Mouse (Mus musculus) thymus, adult 2 months (tissue): ENCODE results near the gene Zfp553. TPM values are rescaled to one million over a fixed set of nuclear protein-coding genes. Genes with fewer than 3 reads are reported as not detected.

ENCODE experiments used
- DNase-seq: peaks from one replicate; pipeline ENCODE4 v3.0.0; 2021
- H3K27ac ChIP-seq: fragments of 200-500 bp; 2 replicates; pipeline ENCODE4 v1.5.1; 2012; ENCODE audit warnings: low read length, control low read depth; ENCODE audit not compliant: control insufficient read depth, insufficient read depth
- H3K27me3 ChIP-seq: fragments of 200-500 bp; 2 replicates; pipeline ENCODE4 v1.6.1; 2012; ENCODE audit warnings: mild to moderate bottlenecking, low read length, moderate library complexity, mixed read lengths; ENCODE audit not compliant: control insufficient read depth, insufficient read depth
- H3K36me3 ChIP-seq: fragments of 200-500 bp; 2 replicates; pipeline ENCODE4 v1.6.1; 2012; ENCODE audit warnings: mild to moderate bottlenecking, low read length, moderate library complexity; ENCODE audit not compliant: control insufficient read depth, insufficient read depth
- H3K4me1 ChIP-seq: fragments of 200-500 bp; replicated peaks from 2 replicates; pipeline ENCODE4 v1.6.1; 2012; ENCODE audit warnings: low read length; ENCODE audit not compliant: control insufficient read depth, insufficient read depth
- H3K4me3 ChIP-seq: fragments of 200-500 bp; 2 replicates; pipeline ENCODE4 v1.5.1; 2012; ENCODE audit warnings: mild to moderate bottlenecking, low read length, control low read depth, moderate library complexity; ENCODE audit not compliant: control insufficient read depth, insufficient read depth
- CTCF ChIP-seq: fragments of 200-500 bp; IDR thresholded peaks from 2 replicates; pipeline ENCODE4 v1.5.1; 2012; ENCODE audit warnings: mild to moderate bottlenecking, control low read depth, low read length, moderate library complexity, borderline replicate concordance; ENCODE audit not compliant: control insufficient read depth, poor library complexity, insufficient read depth; ENCODE audit errors: extremely low read depth
- POLR2A ChIP-seq: fragments of 200-500 bp; IDR thresholded peaks from 2 replicates; pipeline ENCODE4 v1.6.1; 2012; ENCODE audit warnings: mild to moderate bottlenecking, low read length, control low read depth, moderate library complexity; ENCODE audit not compliant: control insufficient read depth, poor library complexity, insufficient read depth; ENCODE audit errors: extremely low read depth
- WGBS: fragments of 180-500 bp; shearing (Covaris S2); methylation state at CpG from one replicate; pipeline ENCODE4 v1.1.7; 2018; 5-methylcytosine and 5-hydroxymethylcytosine counted together
- polyA plus RNA-seq: library from polyadenylated mRNA; depleted of rRNA; stranded (reverse); fragments of >200 nt; gene quantifications from 2 replicates; pipeline ENCODE4 v1.2.3, GENCODE M21; 2012

Gene Zfp553
- polyA plus RNA-seq, 1 experiment, result 30.4 TPM

DNA sequence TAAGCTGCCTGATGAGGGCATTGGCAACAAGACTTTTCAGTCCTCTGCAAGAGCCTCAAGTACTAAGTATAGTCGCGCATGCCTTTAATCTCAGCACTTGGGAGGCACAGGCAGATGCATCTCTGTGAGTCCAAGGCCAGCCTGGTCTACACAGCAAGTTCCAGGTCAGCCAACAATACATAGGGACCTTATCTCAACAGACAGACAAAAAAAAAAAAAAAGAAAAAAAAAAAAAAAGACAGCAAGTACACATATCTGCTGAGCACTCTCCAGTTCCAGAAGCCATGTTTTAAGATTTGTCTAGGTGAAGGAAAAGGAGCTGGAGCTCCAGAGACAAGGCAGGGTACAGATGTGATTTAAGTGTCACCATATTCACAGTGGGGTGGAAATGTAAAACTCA is 23.1 kb downstream of the Zfp553 start:
- Histone ChIP-seq H3K27me3 (no peaks in the 10 kb centered on the region), H3K36me3 (no peaks in the 10 kb centered on the region), H3K27ac (no peak overlapping the region), H3K4me1 (peaks cover 10% of the 10 kb centered on the region), H3K4me3 (no peak overlapping the region)
- no peak for DNase-seq
- WGBS, result 95% methylated on average over 2 of the region's 2 CpGs
- no peak for TF ChIP-seq CTCF
- TF ChIP-seq POLR2A, result no peak

DNA sequence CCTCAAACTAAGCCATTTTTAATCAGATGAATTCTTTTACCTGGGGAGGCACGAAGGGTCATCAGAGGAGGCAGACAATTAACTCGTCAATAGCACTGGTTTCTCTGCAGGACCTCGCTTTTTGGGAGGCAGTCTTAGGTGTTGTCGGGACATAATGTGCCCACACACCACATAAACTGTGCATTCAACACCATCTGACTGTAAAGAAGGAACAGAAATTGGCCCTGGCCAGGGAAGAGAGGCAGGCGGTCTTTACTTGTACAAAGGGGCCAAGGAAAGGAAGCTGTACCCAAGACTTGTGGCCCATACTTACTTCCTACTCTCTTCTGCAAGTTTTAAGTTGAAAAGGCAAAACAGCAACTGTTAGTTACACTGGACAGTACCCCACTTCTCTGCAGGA is 23.7 kb downstream of the Zfp553 start:
- Histone ChIP-seq H3K27me3 (no peaks in the 10 kb centered on the region), H3K36me3 (no peaks in the 10 kb centered on the region), H3K27ac (no peak overlapping the region), H3K4me3 (no peak overlapping the region), H3K4me1 (peaks cover 10% of the 10 kb centered on the region)
- TF ChIP-seq CTCF (no peak), POLR2A (no peak)
- no peak for DNase-seq
- 88% methylated on average over 5 of the region's 5 CpGs for WGBS

DNA sequence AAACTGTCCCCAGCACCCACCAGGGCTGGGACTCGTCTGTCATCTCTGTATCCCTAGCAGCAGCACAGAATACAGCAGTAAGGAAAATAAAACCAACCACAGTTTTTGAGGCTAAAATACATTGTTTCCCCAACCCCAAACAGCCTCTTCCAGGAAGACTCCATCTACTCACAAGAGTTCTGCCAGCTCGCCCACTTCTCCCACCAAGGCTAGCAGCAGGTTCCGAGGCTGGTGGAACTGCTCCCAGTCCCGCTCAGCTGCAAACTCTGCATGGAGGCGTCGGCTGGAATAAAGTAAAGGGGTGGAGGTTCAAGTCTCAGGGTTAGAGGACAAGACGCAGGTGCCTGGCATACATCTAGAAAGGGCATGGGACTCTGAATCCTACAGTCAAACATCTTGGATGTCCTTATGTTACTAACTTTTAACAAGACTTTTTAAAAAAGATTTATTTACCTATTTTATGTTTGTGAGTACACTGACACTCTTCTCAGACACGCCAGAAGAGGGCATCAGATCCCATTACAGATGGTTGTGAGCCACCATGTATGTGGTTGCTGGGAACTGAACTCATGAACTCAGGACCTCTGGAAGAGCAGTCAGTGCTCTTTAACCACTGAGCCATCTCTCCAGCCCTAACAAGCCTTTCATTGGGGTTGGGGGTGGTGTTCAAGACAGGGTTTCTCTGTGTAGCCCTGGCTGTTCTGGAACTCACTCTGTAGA is 26.5 kb downstream of the Zfp553 start:
- no peak for TF ChIP-seq POLR2A
- TF ChIP-seq CTCF, result no peak
- no peak overlapping the region for H3K27ac ChIP-seq
- no peaks in the 10 kb centered on the region for H3K27me3 ChIP-seq
- no peak overlapping the region for H3K4me3 ChIP-seq
- no peak for DNase-seq
- 83% methylated on average over 8 of the region's 8 CpGs for WGBS
- peaks cover 9% of the 10 kb centered on the region for H3K4me1 ChIP-seq
- H3K36me3 ChIP-seq, result no peaks in the 10 kb centered on the region

DNA sequence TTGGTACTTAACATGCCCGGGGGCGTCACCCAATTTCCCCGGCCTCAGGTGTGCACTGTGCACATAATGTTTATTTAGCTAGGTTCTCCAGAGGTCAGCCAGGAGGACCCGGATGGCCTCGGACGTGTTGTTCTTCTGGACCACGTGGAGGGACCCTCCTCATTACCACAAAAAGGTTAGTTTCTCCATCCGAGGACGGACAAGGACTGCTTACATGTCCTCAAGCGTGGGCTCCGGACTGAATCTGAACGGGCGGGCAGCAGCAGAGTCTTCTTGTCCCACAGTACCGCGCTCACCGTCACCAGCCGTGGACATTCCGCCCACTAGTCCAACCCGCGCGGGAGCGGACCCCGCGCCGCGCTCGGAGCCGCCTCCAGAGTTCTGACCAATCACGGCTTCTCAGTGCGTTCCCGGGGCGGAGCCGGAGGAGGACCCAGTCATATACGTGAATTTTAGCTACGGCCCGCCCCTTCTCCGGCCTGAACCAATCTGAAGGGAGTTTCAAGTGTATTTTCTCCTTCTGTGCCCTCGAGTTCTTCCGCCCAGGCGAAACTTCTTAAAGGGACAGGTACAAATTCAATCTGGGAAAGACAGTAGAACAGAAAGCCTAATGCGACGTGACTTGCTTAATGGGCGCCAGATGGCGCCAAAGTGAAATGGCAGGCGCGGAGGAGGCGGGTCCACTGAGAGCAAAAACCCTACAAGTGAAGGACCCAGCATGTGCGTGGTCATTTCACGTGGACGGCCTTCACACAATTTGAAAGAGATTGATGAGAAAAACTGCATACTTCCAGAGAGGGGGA is 27.6 kb downstream of the Zfp553 start, which contains the start of gene Dctpp1:
Gene Dctpp1, minus strand, starts transcription at position 401 of the 803 bp plus-strand sequence.
- under 1% methylated on average over 50 of the region's 50 CpGs for WGBS
- Histone ChIP-seq H3K27me3 (no peaks in the 10 kb centered on the region), H3K4me3 (peak within 1 kb of the TSS; percentile 75), H3K27ac (no peak within 1 kb of the TSS), H3K36me3 (no peaks in the 10 kb centered on the region), H3K4me1 (peaks cover 5% of the 10 kb centered on the region; the same call in 1 of the 2 replicates)
- TF ChIP-seq CTCF (peak; percentile 83; the same call in 1 of the 2 replicates), POLR2A (0 out of 2 replicates have a peak, but pooled peaks have one; percentile 39)
- DNase-seq, result peak; percentile 98

DNA sequence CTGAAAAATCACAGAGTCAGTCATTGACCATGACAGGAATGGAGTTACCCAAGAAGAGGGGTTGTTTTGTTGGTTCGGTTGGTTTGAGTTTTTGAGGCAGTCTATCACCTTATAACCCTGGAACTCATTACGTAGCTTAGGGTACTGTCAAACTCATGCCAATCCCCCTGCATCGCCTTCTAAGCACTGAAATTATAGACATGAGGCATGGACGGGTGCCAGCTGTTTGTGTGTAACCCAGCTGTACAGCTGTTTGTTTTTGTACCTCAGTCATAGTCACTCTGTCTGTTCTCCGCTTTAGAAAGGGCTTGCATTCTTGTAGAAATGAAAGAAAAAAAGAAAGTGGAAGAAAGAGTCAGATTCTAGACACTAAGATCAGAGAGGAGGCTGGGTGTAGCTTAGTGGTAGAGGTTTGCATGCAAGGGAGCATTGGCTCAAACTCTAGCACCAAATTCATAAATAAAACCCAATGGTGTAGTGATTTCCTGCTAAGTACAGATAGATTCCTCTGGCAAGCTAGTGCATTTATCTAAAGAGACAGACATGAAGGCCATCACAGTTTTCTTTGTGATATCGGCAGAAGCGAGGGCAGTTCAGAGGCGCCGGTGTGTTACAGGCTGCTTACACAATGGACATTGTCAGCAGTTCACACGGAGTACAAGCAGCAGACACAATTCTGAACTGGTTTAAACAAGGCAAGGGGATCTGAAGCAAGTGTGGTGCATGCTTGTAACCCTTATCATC is 29.5 kb downstream of the Zfp553 start:
- WGBS, result 86% methylated on average over 10 of the region's 10 CpGs
- no peak for DNase-seq
- TF ChIP-seq POLR2A, result no peak
- no peak for TF ChIP-seq CTCF
- H3K4me1 ChIP-seq, result peaks cover 5% of the 10 kb centered on the region; the same call in 1 of the 2 replicates
- no peaks in the 10 kb centered on the region for H3K36me3 ChIP-seq
- no peaks in the 10 kb centered on the region for H3K27me3 ChIP-seq
- no peak overlapping the region for H3K4me3 ChIP-seq
- no peak overlapping the region for H3K27ac ChIP-seq

DNA sequence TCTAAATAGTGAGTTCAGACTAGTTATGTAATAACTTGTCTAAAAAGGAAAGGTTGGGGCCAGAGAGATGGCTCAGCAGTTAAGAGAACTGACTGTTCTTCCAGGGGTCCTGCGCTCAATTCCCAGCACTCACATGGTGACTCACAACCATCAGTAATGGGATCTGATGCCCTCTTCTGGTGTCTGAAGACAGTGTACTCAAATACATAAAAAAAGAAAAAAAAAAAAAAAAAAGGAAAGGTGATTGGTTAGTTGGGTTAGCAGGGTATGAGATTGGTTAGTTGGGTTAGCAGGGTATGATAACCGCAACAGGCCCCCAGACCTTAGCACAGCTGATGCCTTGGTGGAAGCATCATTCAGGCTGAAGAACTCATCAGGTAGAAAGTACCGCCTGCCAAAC is 30.7 kb downstream of the Zfp553 start:
- no peaks in the 10 kb centered on the region for H3K36me3 ChIP-seq
- no peak for DNase-seq
- H3K27ac ChIP-seq, result no peak overlapping the region
- no peak overlapping the region for H3K4me3 ChIP-seq
- H3K4me1 ChIP-seq, result peaks cover 5% of the 10 kb centered on the region; the same call in 1 of the 2 replicates
- no peak for TF ChIP-seq POLR2A
- no peaks in the 10 kb centered on the region for H3K27me3 ChIP-seq
- WGBS, result 95% methylated on average over 3 of the region's 3 CpGs
